Mouse (Mus musculus) spleen, adult 12 weeks (tissue): ENCODE measurements around the gene 1600012H06Rik.
"Not testable (repeated sequence)": the region's sequence is repeated elsewhere in the genome, so short reads cannot be mapped to it uniquely, and the experiment has no call there.

ENCODE experiments used
- DNase-seq: peaks from one replicate; pipeline ENCODE4 v3.0.0; 2022; ENCODE audit warnings: low spot score

1600012H06Rik gene

DNA sequence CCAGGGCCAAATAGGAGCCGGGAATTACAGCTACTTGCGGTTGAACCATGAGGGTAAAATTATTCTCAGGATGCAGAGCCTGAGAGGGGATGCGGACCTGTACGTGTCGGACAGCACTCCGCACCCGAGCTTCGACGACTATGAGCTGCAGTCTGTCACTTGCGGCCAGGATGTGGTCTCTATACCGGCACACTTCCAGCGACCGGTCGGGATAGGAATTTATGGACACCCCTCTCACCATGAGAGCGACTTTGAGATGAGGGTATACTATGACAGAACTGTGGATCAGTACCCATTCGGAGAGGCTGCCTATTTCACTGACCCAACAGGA is 710 bp downstream of the 1600012H06Rik start:
- no peak for DNase-seq

DNA sequence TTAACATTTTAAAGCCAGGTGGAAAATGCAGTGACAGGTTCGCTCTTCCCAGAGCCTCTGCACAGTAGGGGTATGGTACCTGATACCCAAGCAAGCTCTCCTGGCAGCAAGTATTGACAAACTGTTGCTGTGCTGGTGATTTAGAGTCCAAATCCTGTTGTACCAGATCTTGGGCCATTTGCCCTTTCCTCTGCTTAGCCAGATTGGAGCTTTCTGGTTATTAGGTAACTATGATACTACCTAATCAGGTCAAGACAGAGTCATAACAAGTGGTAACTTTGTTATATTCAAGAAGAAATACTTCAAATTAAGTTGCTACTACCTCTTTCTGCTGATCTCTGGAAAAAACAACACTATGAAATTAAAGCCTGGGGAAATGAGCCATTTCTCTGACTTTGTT is 1.6 kb downstream of the 1600012H06Rik start:
- DNase-seq, result no peak

DNA sequence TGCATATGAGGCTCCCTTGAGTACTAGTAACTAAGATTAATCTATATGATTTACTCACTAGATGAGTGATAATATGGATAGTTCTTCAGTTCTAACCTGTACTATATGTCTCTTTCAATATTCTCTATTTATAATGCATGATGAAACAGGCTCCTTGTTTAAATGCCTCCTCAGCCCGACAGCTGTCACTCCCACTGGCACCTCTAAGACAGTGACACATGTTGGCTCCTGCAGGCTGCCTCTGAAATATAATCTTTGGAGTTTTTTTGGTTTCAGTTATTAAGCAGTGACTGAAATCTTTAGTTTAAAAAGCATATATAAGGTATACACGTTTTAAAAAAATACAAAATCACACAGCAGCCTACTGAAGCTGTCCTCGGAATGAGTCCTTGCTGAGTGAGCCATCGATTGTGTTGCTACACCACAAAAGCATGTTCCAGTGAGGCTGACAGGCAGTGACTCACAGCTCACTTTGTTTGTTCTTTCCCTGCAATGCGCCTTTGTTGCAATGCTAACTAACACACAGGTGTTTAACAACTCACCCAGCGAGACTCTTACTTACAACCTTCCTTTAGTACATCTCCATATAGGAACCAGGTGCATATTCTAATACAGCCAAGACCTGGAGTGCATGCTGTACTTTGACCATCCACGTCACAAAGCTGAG is 6.3 kb downstream of the 1600012H06Rik start:
- no peak for DNase-seq

DNA sequence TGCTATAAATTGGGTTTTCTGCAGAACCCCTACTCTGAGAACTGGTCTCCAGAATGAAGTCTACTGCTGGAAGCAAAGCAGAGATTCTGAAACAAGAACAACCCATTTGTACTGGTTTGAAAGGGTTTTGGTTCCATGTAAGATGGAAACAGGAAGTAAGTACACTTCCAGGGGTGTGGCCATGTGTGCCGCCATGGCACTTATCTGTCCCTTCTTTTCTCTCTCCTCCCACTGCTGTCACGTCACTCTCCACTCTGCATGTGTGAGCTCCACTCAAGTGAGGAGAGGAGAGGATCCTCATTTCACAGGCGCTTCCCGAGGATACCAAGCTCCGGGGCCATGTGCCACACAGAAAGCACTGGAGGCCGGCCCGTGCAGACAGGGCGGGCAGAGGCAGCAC is 10.5 kb downstream of the 1600012H06Rik start:
- DNase-seq, result no peak

DNA sequence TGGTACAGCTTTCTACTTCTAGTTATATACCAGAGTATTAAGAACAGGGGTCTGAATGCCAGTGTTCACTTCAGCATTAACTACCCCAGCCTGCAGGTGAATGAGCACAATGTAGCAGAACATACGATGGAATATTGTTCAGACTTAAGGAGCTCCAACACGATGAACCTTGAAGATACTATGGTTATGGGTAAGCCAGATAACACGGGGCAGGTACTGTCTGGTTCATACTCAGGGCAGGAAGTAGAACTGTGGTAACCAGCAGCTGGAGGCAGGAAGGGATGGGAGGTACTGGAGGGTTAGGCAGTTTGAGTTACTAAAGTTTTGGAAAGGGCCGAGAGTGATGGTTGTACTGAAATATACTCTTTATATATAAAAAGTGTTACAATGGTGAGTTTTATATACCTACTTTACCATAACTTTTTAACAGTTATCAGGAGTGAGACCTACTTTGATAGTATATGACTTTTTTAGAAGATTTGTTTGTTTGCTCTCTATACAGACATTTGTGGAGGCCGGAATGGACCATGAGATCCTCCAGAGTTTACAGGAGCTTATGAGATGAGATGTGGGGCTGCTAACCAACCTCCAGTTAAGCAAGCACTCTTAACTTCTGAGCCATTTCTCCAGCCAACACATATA is 15.8 kb downstream of the 1600012H06Rik start:
- no peak for DNase-seq

DNA sequence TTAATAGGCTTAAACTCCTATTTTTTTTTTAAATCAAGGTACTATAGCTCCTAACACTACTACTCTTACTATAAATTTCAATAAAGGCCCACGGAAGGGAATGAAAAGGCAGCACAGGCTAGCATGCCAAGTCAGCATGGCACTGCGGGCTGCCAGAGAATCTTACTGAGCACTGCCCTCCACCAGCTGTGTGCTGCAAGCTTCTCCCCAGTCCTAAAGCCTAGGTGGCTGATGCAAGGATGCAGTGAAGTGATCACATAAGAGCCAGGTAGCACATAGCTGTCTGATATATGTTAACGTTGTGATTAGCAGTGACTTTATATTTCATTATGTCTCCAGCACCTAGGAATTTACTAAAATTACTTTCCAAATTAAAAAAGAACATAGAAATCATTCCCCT is 17.0 kb downstream of the 1600012H06Rik start:
- no peak for DNase-seq

DNA sequence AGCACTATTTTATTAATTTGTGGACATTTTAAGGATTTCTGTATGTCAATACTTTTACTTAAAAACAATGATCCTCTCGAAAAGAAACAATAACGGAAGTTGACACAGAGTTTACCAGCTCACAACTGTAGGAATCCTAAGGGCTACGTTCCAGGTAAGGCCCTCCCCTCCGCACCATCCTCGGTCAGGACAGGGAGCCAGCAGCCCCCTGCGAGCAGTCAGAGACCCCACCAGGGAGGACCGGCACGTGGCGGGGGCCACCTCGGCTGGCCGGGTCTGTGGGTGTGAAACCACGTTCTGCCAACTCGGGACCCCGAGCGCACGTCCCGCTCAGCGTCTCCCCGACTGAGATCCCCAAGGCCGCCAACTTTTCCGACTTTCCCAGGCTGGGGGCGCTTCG is 17.5 kb downstream of the 1600012H06Rik start:
- peak; percentile 33 for DNase-seq

DNA sequence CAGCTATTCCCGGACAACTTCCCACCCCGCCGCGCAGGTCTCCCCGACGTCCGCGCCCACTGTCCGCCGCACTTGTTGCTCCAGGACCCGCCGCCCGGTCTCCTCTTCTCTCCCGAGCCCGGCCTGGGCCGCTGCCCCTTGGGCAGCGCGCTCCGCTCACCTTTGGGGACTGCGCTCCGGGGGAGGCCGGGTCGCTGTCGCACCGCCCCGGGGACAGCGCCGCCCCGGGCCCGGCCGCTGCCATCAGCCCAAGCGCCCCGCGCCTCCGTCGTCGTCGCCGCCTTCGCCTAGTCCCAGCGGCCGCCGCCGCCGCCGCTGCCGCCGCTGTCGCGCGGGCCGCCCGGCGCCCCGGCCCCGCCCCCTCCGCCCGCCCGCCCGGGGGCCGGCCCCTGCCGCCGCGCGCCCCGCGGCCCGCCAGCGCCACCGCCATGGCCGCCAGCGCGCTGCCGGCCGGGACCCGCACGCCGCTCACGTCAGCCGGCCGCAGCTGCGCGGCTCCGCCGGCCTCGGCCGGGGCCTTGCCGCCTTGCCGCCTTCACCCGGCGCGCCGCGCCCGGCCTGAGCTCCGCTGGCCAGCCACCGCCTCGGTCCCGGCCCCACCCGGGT is 18.1 kb downstream of the 1600012H06Rik start, which contains the start of gene Phf10:
Gene Phf10, minus strand, starts transcription at position 323 of the 606 bp plus-strand sequence.
- DNase-seq, result peak; percentile 37

DNA sequence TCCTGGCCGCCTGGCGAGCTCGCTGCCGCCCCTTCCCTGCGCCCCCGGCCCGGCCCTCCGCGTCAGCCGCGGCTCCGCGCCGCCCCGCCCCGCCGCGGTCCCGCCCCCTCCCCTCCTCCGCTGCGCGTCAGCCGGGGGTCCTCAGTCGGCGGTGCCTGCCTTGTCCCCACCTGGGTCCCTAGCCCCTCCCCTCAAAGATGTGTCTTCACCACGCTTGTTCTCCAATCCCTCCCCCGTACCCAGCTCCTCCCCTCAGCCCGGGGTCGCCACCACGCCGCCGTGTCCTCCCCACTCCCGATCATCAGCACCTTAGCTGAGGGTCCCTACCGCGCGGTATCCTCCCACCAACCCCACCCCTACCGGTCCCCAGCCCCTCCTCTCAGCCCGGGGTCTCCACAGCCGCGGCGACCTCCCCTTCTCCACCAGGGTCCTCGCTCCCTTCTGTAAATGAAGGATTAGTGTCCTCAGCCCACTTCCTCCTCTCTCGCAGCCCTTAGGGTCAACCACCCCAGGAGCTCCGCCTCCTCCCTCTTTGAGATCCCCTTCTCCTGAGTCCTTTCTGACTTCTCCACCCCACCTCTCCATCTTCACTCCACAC is 18.7 kb downstream of the 1600012H06Rik start:
- DNase-seq, result not testable (repeated sequence)

DNA sequence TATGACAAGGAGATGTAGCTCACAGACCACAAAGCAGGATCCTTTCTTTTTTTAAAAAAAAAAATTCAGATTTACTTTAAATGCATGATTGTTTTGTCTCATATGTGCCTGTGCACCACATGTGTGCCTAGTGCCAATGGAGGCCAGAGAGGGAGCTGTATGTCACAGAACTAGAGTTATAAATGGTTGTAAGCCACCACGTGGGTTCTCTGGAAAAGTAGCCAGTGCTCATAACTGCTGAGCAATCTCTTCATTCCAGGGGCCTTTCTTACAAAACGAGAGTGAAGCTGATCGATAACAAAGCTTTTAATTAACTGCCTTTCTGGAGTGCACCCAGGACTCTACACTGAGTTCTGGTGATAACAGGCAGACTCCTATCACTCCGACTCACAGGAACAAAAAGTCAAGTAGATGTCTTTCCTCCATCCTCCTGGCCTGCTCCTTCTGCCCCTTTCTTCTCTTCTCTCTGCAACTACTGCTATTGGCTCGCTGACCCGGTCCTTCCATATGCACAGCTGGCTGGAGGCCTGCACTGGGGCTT is 25.5 kb downstream of the 1600012H06Rik start:
- DNase-seq, result not testable (repeated sequence)

DNA sequence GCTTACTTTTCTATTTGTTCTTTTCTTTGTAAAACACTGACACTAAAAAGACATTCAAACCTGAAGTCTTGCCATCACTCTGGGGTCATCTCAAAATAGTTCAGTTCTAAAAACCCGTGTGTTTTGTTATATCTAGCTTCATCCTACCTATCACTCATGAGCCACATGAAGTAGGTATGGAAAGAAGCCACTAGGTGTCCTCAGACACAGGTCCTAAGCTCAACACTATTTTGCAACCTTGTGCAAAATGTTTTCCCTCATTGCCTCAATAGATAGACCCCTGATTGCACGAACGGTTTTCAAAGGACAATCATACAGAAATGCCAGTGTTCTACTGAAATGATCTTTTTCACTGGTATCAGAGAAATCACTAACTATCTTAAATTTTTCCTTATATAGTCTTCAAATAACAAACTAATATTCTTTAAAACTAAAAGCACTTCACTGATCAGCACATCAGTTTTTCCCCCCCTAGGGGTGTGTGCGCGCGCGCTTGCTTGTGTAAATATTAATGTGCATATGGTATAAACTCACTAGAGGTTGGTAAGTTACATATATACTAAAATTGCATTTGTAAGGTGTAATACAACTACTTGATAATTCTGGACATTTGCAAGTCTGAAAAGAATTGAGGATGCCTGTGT is 34.9 kb downstream of the 1600012H06Rik start:
- DNase-seq, result peak; percentile 59

DNA sequence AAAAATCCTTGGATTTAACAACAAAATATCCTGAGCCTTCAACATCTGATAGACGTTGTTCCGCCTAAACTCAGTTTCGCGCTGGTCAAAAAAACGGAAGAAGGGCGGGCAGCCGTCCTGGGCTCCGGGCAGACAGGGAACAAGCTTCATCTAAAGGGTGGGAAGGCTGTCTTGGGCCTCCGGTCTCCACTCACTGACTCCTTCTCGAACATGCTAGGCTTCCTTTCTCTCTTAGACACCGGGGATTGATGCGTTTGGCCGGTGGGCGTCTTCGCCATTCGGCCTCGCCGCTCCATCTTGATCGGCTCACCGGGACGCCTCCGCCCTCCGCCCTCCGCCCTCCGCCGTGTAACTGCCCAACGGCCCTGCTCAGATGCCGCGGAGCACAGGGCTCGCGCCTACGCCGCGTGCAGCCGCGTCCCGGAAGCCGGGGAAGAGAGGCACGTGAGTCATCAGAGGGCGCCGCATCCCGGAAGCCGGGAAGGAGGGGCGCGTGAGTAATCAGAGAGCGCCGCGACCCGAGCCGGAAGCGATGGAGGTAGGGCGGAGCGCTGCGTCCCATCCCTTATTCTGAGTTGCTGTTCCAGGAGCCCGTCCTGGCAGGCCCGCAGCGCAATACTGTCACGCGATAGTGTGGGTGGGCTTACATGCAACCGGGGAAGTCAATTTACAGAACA is 35.5 kb downstream of the 1600012H06Rik start, which contains the start of the genes 9030025P20Rik and Gm3417:
Gene 9030025P20Rik, plus strand, starts transcription at position 107 of the 677 bp plus-strand sequence.
Gene Gm3417, minus strand, starts transcription at position 429 of the 677 bp plus-strand sequence.
- DNase-seq, result not testable (repeated sequence)

DNA sequence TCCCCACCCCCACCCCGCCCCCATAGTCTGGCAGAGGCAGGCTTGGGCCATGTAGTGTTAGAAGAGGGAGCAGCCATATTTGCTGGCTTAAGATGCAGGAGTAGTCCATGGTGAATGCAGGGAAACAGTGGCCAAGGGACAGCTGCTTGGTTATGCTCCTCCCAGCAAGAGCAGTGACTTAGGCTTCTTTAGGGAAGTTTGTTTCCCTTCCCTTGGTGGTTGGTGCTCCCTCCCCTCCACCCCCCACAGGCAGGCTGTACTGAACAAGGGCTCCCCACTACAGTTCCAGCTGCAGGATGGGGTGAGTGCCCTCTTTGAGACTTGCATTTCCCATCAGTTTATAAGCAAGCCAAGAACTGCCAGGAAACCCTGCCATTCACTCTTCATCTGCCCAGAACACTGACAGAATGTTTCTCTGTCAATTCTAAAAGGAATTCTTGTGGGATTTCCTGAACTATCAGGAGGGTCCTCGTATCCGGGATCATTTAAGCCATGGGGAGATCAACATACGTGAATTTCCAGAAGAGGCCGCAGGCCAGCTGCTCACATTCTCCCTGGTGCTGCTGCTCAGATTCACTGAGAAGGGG is 47.2 kb downstream of the 1600012H06Rik start:
- DNase-seq, result not testable (repeated sequence)

DNA sequence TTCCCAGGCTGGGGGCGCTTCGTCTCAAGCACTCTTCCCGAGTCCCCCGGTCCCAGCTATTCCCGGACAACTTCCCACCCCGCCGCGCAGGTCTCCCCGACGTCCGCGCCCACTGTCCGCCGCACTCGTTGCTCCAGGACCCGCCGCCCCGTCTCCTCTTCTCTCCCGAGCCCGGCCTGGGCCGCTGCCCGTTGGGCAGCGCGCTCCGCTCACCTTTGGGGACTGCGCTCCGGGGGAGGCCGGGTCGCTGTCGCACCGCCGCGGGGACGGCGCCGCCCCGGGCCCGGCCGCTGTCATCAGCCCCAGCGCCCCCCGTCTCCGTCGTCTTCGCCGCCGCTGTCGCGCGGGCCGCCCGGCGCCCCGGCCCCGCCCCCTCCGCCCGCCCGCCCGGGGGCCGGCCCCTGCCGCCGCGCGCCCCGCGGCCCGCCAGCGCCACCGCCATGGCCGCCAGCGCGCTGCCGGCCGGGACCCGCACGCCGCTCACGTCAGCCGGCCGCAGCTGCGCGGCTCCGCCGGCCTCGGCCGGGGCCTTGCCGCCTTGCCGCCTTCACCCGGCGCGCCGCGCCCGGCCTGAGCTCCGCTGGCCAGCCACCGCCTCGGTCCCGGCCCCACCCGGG is 49.6 kb downstream of the 1600012H06Rik start:
- not testable (repeated sequence) for DNase-seq

DNA sequence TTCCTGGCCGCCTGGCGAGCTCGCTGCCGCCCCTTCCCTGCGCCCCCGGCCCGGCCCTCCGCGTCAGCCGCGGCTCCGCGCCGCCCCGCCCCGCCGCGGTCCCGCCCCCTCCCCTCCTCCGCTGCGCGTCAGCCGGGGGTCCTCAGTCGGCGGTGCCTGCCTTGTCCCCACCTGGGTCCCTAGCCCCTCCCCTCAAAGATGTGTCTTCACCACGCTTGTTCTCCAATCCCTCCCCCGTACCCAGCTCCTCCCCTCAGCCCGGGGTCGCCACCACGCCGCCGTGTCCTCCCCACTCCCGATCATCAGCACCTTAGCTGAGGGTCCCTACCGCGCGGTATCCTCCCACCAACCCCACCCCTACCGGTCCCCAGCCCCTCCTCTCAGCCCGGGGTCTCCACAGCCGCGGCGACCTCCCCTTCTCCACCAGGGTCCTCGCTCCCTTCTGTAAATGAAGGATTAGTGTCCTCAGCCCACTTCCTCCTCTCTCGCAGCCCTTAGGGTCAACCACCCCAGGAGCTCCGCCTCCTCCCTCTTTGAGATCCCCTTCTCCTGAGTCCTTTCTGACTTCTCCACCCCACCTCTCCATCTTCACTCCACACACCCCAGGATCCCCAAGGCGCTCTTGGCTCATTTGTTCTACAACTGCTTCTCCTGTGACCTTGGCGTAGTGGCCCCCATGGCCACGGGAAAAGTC is 50.3 kb downstream of the 1600012H06Rik start:
- DNase-seq, result not testable (repeated sequence)

DNA sequence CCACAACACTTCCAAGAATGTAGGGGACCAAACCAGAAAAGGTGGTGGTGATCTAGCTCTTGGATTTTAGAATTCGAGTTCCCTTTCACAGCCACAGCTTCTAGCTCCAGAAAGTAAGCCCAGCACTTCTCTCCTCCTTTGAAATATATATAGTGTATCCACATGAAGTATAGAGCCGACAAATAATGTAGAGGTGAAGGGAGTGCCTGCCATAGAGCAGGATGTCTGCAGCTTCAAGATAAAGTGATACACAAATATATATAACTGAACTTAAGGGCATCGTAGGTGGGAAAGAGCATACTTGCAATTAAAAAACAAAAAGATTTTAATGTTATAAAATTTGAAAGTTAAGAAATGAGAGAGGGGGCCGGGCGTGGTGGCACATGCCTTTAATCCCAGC is 51.2 kb downstream of the 1600012H06Rik start:
- DNase-seq, result not testable (repeated sequence)

DNA sequence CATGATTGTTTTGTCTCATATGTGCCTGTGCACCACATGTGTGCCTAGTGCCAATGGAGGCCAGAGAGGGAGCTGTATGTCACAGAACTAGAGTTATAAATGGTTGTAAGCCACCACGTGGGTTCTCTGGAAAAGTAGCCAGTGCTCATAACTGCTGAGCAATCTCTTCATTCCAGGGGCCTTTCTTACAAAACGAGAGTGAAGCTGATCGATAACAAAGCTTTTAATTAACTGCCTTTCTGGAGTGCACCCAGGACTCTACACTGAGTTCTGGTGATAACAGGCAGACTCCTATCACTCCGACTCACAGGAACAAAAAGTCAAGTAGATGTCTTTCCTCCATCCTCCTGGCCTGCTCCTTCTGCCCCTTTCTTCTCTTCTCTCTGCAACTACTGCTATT is 57.1 kb downstream of the 1600012H06Rik start:
- DNase-seq, result not testable (repeated sequence)

DNA sequence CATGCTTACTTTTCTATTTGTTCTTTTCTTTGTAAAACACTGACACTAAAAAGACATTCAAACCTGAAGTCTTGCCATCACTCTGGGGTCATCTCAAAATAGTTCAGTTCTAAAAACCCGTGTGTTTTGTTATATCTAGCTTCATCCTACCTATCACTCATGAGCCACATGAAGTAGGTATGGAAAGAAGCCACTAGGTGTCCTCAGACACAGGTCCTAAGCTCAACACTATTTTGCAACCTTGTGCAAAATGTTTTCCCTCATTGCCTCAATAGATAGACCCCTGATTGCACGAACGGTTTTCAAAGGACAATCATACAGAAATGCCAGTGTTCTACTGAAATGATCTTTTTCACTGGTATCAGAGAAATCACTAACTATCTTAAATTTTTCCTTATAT is 66.1 kb downstream of the 1600012H06Rik start:
- not testable (repeated sequence) for DNase-seq
